8 mouse cellular contexts compared by ENCODE assay signal in the genomic region with DNA sequence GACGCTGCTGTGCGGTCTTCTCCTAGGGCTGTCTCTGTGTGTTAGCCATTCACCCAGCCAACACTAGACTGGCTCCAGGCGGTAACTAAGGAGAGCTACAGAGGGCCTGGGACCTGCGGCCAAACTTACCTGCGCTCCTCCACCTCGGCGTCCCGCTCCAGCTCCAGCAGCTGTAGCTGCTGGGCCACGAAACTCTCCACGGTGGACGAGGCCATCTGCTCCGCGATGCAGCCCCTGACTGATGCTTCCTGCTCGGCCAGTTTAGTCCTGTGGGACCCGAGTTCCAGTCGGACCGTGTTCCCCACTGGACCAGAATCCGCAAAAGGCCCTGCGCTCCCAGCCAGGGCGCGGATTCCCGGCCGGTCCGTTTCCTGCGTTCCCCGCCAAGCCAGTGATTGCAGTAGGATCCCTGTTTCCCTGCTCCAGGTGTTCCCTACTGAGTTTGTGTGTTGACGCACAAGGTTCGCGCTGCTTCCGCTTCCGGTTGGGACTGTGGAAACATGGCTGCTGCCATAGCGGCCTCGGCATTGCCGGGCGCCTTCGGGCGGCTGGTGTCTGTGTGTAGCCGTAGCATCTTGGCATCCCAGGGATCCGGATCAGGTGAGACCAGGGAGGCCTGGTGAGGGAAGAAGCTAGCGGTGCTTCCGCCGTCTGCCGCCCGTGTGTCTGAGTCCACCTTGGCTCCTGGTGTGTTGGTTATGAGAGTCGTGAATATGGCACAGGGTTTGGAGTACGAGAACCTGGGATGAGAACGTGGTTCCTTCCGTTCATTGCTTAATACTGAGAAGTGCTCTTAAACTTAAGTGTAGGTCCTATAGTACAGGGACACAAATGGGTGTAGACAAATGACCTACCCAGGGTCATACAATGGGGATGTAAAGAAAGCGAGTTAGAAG. TPM values are rescaled to one million over a fixed set of nuclear protein-coding genes. Genes with fewer than 3 reads are reported as not detected.
A peak's percentile ranks its signal among the peaks of the same experiment; 100 is the strongest.
DNase-seq lines count a peak whose midpoint lies in the region; ATAC-seq lines count a peak whose summit lies in the region.

TSS of gene Mrpl21 (plus strand) at position 330 of the 896 bp plus-strand sequence.
TSS of gene Ighmbp2 (minus strand) at position 446 of the 896 bp plus-strand sequence.

- ATAC-seq in inflammation-experienced regulatory T-cells, adult 6 months: peak; percentile 89
- ATAC-seq in megakaryocyte-erythroid progenitor cell, adult 5-6 weeks (replicated peaks; ENCODE audit: low FRiP score, low TSS enrichment, poor library complexity, severe bottlenecking): peak; percentile 86

- peak; percentile 91 to 98 for DNase-seq in adrenal gland, adult (ENCODE audit: inconsistent age in 2 of 2, low spot score in 1 of 2)
- peak; percentile 95 for DNase-seq in embryo, embryonic 10.5 days (ENCODE audit: low spot score)
- peak; percentile 88 for DNase-seq in gastrocnemius, postnatal 14 days
- DNase-seq in left cerebral cortex, postnatal 10 days (ENCODE audit: extremely low spot score in 1 of 2, low spot score in 2 of 2): peak; percentile 91 to 93
- DNase-seq in right cerebral cortex, postnatal 25 days: peak; percentile 93
- DNase-seq in urinary bladder, postnatal 4 days (ENCODE audit: low spot score in 2 of 2): peak; percentile 88 to 90

- intact Hi-C loops in gastrocnemius, postnatal 14 days (cut with DNase I; ENCODE audit: low total_unique reads): no loop called here
- intact Hi-C loops in left cerebral cortex, postnatal 10 days (cut with DNase I): no loop called here

RNA-seq across cellular contexts. Expression of gene Mrpl21, which starts in this region (rescaled TPM):
- total RNA-seq in gastrocnemius, postnatal 14 days (2021): 10 to 100 TPM; 65.2 to 69.9 TPM
- 100 to 1,000 TPM; 106 to 127 (median 110) TPM for polyA plus RNA-seq in inflammation-experienced regulatory T-cells, adult 6 months (2017; shearing (Covaris generic))
- 10 to 100 TPM; 52.4 to 60.4 TPM for total RNA-seq in left cerebral cortex, postnatal 10 days (2021)
- 91.3 and 114 TPM in 2 replicates for total RNA-seq in megakaryocyte-erythroid progenitor cell, adult 5-6 weeks (2014; fragmentation: Nextera tagmentation)
- 118 and 166 TPM in 2 replicates for total RNA-seq in megakaryocyte-erythroid progenitor cell, adult 5-6 weeks (2017)

RNA-seq across cellular contexts. Expression of gene Ighmbp2, which starts in this region (rescaled TPM):
- total RNA-seq in gastrocnemius, postnatal 14 days (2021): 1 to 10 TPM; 3.6 to 4.0 TPM
- 1 to 10 TPM; 4.2 to 5.8 (median 4.8) TPM for polyA plus RNA-seq in inflammation-experienced regulatory T-cells, adult 6 months (2017; shearing (Covaris generic))
- 10 to 100 TPM; 11.2 to 12.2 TPM for total RNA-seq in left cerebral cortex, postnatal 10 days (2021)
- total RNA-seq in megakaryocyte-erythroid progenitor cell, adult 5-6 weeks (2014; fragmentation: Nextera tagmentation): 5.5 and 8.3 TPM in 2 replicates
- 7.3 and 7.9 TPM in 2 replicates for total RNA-seq in megakaryocyte-erythroid progenitor cell, adult 5-6 weeks (2017)

Comparison
In these comparisons a context has a peak if more than half of its experiments do, and no peak if none do; other contexts are left out.
1. Peak in every context shown above with its lines: DNase-seq and ATAC-seq.